Mouse (Mus musculus) ES-Bruce4 (cell line): Measurements from ENCODE around the gene Prkag2. TPM values are rescaled to one million over a fixed set of nuclear protein-coding genes. Genes with fewer than 3 reads are reported as not detected.

Source experiments
- H3K27ac ChIP-seq: 2 replicates; pipeline ENCODE4 v1.5.1; 2012; ENCODE audit warnings: low read length, inconsistent platforms; ENCODE audit not compliant: insufficient read depth
- H3K27me3 ChIP-seq: 2 replicates; pipeline ENCODE4 v1.6.1; 2012; ENCODE audit warnings: mild to moderate bottlenecking, low read length, inconsistent platforms; ENCODE audit not compliant: control insufficient read depth, poor library complexity, insufficient read depth, severe bottlenecking
- H3K36me3 ChIP-seq: 2 replicates; pipeline ENCODE4 v1.6.1; 2012; ENCODE audit warnings: inconsistent platforms, mild to moderate bottlenecking, low read length, moderate library complexity; ENCODE audit not compliant: control insufficient read depth, poor library complexity, insufficient read depth, severe bottlenecking
- H3K4me1 ChIP-seq: one replicate; pipeline ENCODE4 v1.8.1; 2011; ENCODE audit warnings: low read length; ENCODE audit not compliant: control insufficient read depth, insufficient read depth
- H3K4me3 ChIP-seq: 2 replicates; pipeline ENCODE4 v1.5.1; 2011; ENCODE audit warnings: low read depth, mild to moderate bottlenecking, low read length
- H3K9ac ChIP-seq: 2 replicates; pipeline ENCODE4 v1.6.1; 2012; ENCODE audit warnings: low read depth, mild to moderate bottlenecking, inconsistent platforms; ENCODE audit not compliant: poor library complexity, severe bottlenecking
- H3K9me3 ChIP-seq: replicated peaks from 2 replicates; pipeline ENCODE4 v1.6.1; 2012; ENCODE audit warnings: mild to moderate bottlenecking, low read length, inconsistent platforms; ENCODE audit not compliant: control insufficient read depth, poor library complexity, insufficient read depth, severe bottlenecking
- CTCF ChIP-seq: IDR thresholded peaks from one replicate; pipeline ENCODE4 v1.8.1; 2011; ENCODE audit warnings: low read depth, low read length
- EP300 ChIP-seq: IDR thresholded peaks from 2 replicates; pipeline ENCODE4 v1.6.1; 2011; ENCODE audit warnings: low read depth, low read length; ENCODE audit not compliant: insufficient read depth
- POLR2A ChIP-seq: IDR thresholded peaks from one replicate; pipeline ENCODE4 v1.8.1; 2011; ENCODE audit warnings: low read length; ENCODE audit not compliant: insufficient read depth
- polyA plus RNA-seq: library from polyadenylated mRNA; stranded (reverse); fragments of >200 nt; gene quantifications from 2 replicates; pipeline ENCODE4 v1.2.4, GENCODE M21; 2011; ENCODE audit warnings: low read depth; ENCODE audit not compliant: missing spikeins, insufficient read depth, insufficient read length

The Prkag2 gene
- polyA plus RNA-seq, 1 experiment: 22.0 TPM

- Histone ChIP-seq H3K27ac (no peak overlapping the region), H3K27me3 (peaks cover 9% of the 10 kb centered on the region), H3K4me1 (no peaks in the 10 kb centered on the region), H3K9ac (peak overlapping the region; percentile 69), H3K4me3 (peak overlapping the region; percentile 60), H3K36me3 (no peaks in the 10 kb centered on the region), H3K9me3 (no peaks in the 10 kb centered on the region)
- no peak for TF ChIP-seq POLR2A
- TF ChIP-seq CTCF: no peak
- no peak for TF ChIP-seq EP300
Measured at GRCm38 (mm10) chr5:25101126-25101523, 683 bp upstream of the Prkag2 start.

GRCm38 (mm10) chr5:25100157-25100515 is 306 bp downstream of the Prkag2 start:
- H3K4me3 ChIP-seq: peak overlapping the region; percentile 60
- no peak overlapping the region for H3K27ac ChIP-seq
- no peaks in the 10 kb centered on the region for H3K9me3 ChIP-seq
- TF ChIP-seq POLR2A (no peak), EP300 (no peak), CTCF (no peak)
- no peaks in the 10 kb centered on the region for H3K4me1 ChIP-seq
- peak overlapping the region; percentile 69 for H3K9ac ChIP-seq
- no peaks in the 10 kb centered on the region for H3K36me3 ChIP-seq
- peaks cover 9% of the 10 kb centered on the region for H3K27me3 ChIP-seq

- Histone ChIP-seq H3K36me3 (no peaks in the 10 kb centered on the region), H3K27me3 (peaks cover 9% of the 10 kb centered on the region), H3K4me3 (peak overlapping the region; percentile 60), H3K9ac (peak overlapping the region; percentile 69), H3K4me1 (no peaks in the 10 kb centered on the region), H3K9me3 (no peaks in the 10 kb centered on the region), H3K27ac (no peak overlapping the region)
- TF ChIP-seq CTCF (no peak), EP300 (no peak), POLR2A (no peak)
Measured at GRCm38 (mm10) chr5:25099367-25100156, 880 bp downstream of the Prkag2 start.

- Histone ChIP-seq H3K9ac (no peak overlapping the region), H3K4me3 (no peak overlapping the region), H3K4me1 (no peaks in the 10 kb centered on the region), H3K9me3 (no peaks in the 10 kb centered on the region), H3K36me3 (no peaks in the 10 kb centered on the region), H3K27ac (no peak overlapping the region), H3K27me3 (peaks cover 9% of the 10 kb centered on the region)
- TF ChIP-seq POLR2A (no peak), EP300 (no peak), CTCF (no peak)
Measured at GRCm38 (mm10) chr5:25097891-25098290, 2.6 kb downstream of the Prkag2 start.

GRCm38 (mm10) chr5:25096431-25096830 is 4.0 kb downstream of the Prkag2 start:
- Histone ChIP-seq H3K9ac (no peak overlapping the region), H3K4me1 (no peaks in the 10 kb centered on the region), H3K27me3 (peaks cover 9% of the 10 kb centered on the region), H3K27ac (no peak overlapping the region), H3K36me3 (no peaks in the 10 kb centered on the region), H3K4me3 (no peak overlapping the region), H3K9me3 (no peaks in the 10 kb centered on the region)
- TF ChIP-seq CTCF (no peak), POLR2A (no peak), EP300 (no peak)

GRCm38 (mm10) chr5:25092630-25093245 is 7.7 kb downstream of the Prkag2 start:
- Histone ChIP-seq H3K36me3 (no peaks in the 10 kb centered on the region), H3K4me1 (no peaks in the 10 kb centered on the region), H3K27ac (no peak overlapping the region), H3K9ac (no peak overlapping the region), H3K4me3 (no peak overlapping the region), H3K27me3 (no peaks in the 10 kb centered on the region), H3K9me3 (no peaks in the 10 kb centered on the region)
- no peak for TF ChIP-seq CTCF
- no peak for TF ChIP-seq EP300
- no peak for TF ChIP-seq POLR2A
